Mouse (Mus musculus) heart, adult 2 months (tissue): ENCODE results near the gene Fbxl13. TPM values are rescaled to one million over a fixed set of nuclear protein-coding genes. Genes with fewer than 3 reads are reported as not detected.

Experiments
- DNase-seq, 2 experiments: peaks; one replicate each; pipeline ENCODE4 v3.0.0; 2021
- H3K27ac ChIP-seq: fragments of 200-600 bp; 2 replicates; pipeline ENCODE4 v1.8.1; 2022
- H3K27me3 ChIP-seq: fragments of 200-500 bp; 2 replicates; pipeline ENCODE4 v1.6.1; 2012; ENCODE audit warnings: mild to moderate bottlenecking, low read length, inconsistent platforms, mixed read lengths; ENCODE audit not compliant: control insufficient read depth, insufficient read depth
- H3K36me3 ChIP-seq: fragments of 200-500 bp; 2 replicates; pipeline ENCODE4 v1.6.1; 2012; ENCODE audit warnings: low read length, inconsistent platforms; ENCODE audit not compliant: control insufficient read depth, insufficient read depth
- H3K4me1 ChIP-seq: fragments of 200-500 bp; 2 replicates; pipeline ENCODE4 v1.6.1; 2011; ENCODE audit warnings: low read length; ENCODE audit not compliant: control insufficient read depth, insufficient read depth
- H3K4me3 ChIP-seq: fragments of 200-600 bp; 2 replicates; pipeline ENCODE4 v1.8.1; 2022
- H3K79me2 ChIP-seq: fragments of 200-500 bp; replicated peaks from 2 replicates; pipeline ENCODE4 v1.6.1; 2012; ENCODE audit warnings: mild to moderate bottlenecking, inconsistent platforms, low read length, moderate library complexity, mixed read lengths; ENCODE audit not compliant: control insufficient read depth, insufficient read depth
- H3K9ac ChIP-seq: fragments of 200-500 bp; 2 replicates; pipeline ENCODE4 v1.6.1; 2012; ENCODE audit warnings: low read depth, mild to moderate bottlenecking, control low read depth, inconsistent platforms, low read length, mixed read lengths
- CTCF ChIP-seq: fragments of 200-600 bp; IDR thresholded peaks from 2 replicates; pipeline ENCODE4 v1.8.1; 2022; ENCODE audit warnings: antibody characterized with exemption, mild to moderate bottlenecking, moderate library complexity
- EP300 ChIP-seq: fragments of 200-500 bp; IDR thresholded peaks from 2 replicates; pipeline ENCODE4 v1.6.1; 2011; ENCODE audit warnings: low read depth, low read length, control low read depth; ENCODE audit not compliant: insufficient read depth
- POLR2A ChIP-seq: fragments of 200-500 bp; IDR thresholded peaks from 2 replicates; pipeline ENCODE4 v1.6.1; 2011; ENCODE audit warnings: mild to moderate bottlenecking, low read depth, low read length, control low read depth; ENCODE audit not compliant: insufficient read depth
- WGBS: fragments of 180-500 bp; shearing (Covaris S2); methylation state at CpG from one replicate; pipeline ENCODE4 v1.1.7; 2018; 5-methylcytosine and 5-hydroxymethylcytosine counted together
- intact Hi-C: fragments of 180-260 bp; cut with DNase I; formaldehyde crosslinking; loops from one replicate; pipeline ENCODE4 v1.15.1; 2025
- polyA plus RNA-seq: library from polyadenylated mRNA; depleted of rRNA; stranded (reverse); fragments of >200 nt; gene quantifications from 2 replicates; pipeline ENCODE4 v1.2.3, GENCODE M21; 2012
- total RNA-seq, 2 experiments: library from RNA; stranded (reverse); gene quantifications; 2 replicates each; pipeline ENCODE4 v1.2.3; 2021

Gene Fbxl13
- total and polyA plus RNA-seq, 3 experiments, result 0.47 TPM; not detected in 2

GRCm38 (mm10) chr5:21545227-21545626 lies 100.2 kb downstream of the Fbxl13 start:
- Histone ChIP-seq H3K79me2 (no peaks in the 10 kb centered on the region), H3K36me3 (no peaks in the 10 kb centered on the region), H3K9ac (no peak overlapping the region), H3K4me3 (no peak overlapping the region), H3K27me3 (0 out of 2 replicates have a peak, but pooled peaks cover 1% of the 10 kb centered on the region), H3K4me1 (peaks cover 3% of the 10 kb centered on the region), H3K27ac (peak overlapping the region; percentile 2; the same call in 1 of the 2 replicates)
- TF ChIP-seq CTCF, result no peak
- TF ChIP-seq EP300, result no peak
- TF ChIP-seq POLR2A, result no peak
- intact Hi-C loops, result no loop called here
- no peak for DNase-seq

GRCm38 (mm10) chr5:21544821-21545220 lies 100.6 kb downstream of the Fbxl13 start:
- H3K9ac ChIP-seq, result no peak overlapping the region
- 0 out of 2 replicates have a peak, but pooled peaks cover 1% of the 10 kb centered on the region for H3K27me3 ChIP-seq
- peak; percentile 48 to 55 for DNase-seq
- 50% methylated on average over 3 of the region's 3 CpGs for WGBS
- peaks cover 3% of the 10 kb centered on the region for H3K4me1 ChIP-seq
- TF ChIP-seq POLR2A (no peak), CTCF (no peak), EP300 (no peak)
- H3K27ac ChIP-seq, result peak overlapping the region; percentile 60
- no peaks in the 10 kb centered on the region for H3K79me2 ChIP-seq
- H3K4me3 ChIP-seq, result peak overlapping the region; percentile 22; the same call in 1 of the 2 replicates
- H3K36me3 ChIP-seq, result no peaks in the 10 kb centered on the region
- intact Hi-C loops, result no loop called here

- no peaks in the 10 kb centered on the region for H3K79me2 ChIP-seq
- H3K36me3 ChIP-seq, result no peaks in the 10 kb centered on the region
- WGBS, result 51% methylated on average over 17 of the region's 17 CpGs
- intact Hi-C loops, result no loop called here
- peak; percentile 29 to 39 for DNase-seq
- 0 out of 2 replicates have a peak, but pooled peaks cover 1% of the 10 kb centered on the region for H3K27me3 ChIP-seq
- H3K4me1 ChIP-seq, result peaks cover 3% of the 10 kb centered on the region
- TF ChIP-seq CTCF (no peak), EP300 (no peak), POLR2A (no peak)
- H3K9ac ChIP-seq, result peak within 1 kb of the TSS; percentile 4; the same call in 1 of the 2 replicates
- peak within 1 kb of the TSS; percentile 60 for H3K27ac ChIP-seq
- H3K4me3 ChIP-seq, result peak within 1 kb of the TSS; percentile 22; the same call in 1 of the 2 replicates
These were observed 101.8 kb downstream of the Fbxl13 start, which contains the start of gene Lrrc17 for GRCm38 (mm10) chr5:21543409-21544201. TSS of gene Lrrc17 (plus strand) at chr5:21543559.

GRCm38 (mm10) chr5:21542226-21542625 lies 103.2 kb downstream of the Fbxl13 start:
- H3K79me2 ChIP-seq, result no peaks in the 10 kb centered on the region
- intact Hi-C loops, result no loop called here
- no peak overlapping the region for H3K4me3 ChIP-seq
- H3K36me3 ChIP-seq, result no peaks in the 10 kb centered on the region
- 0 out of 2 replicates have a peak, but pooled peaks cover 1% of the 10 kb centered on the region for H3K27me3 ChIP-seq
- no peak overlapping the region for H3K27ac ChIP-seq
- peaks cover 3% of the 10 kb centered on the region for H3K4me1 ChIP-seq
- WGBS, result 74% methylated on average over 4 of the region's 4 CpGs
- TF ChIP-seq POLR2A (no peak), CTCF (no peak), EP300 (no peak)
- H3K9ac ChIP-seq, result no peak overlapping the region
- no peak for DNase-seq

GRCm38 (mm10) chr5:21532921-21533320 lies 112.5 kb downstream of the Fbxl13 start:
- no peaks in the 10 kb centered on the region for H3K27me3 ChIP-seq
- peaks cover 8% of the 10 kb centered on the region for H3K4me1 ChIP-seq
- intact Hi-C loops, result no loop called here
- H3K27ac ChIP-seq, result peak overlapping the region; percentile 26
- peak; percentile 43 to 69 for DNase-seq
- H3K9ac ChIP-seq, result no peak overlapping the region
- no peaks in the 10 kb centered on the region for H3K36me3 ChIP-seq
- no peak overlapping the region for H3K4me3 ChIP-seq
- no peaks in the 10 kb centered on the region for H3K79me2 ChIP-seq
- TF ChIP-seq POLR2A (no peak), EP300 (0 out of 2 replicates have a peak, but pooled peaks have one; percentile 10), CTCF (no peak)
- WGBS, result 58% methylated on average over 5 of the region's 5 CpGs

- intact Hi-C loops, result no loop called here
- WGBS, result 79% methylated on average over 2 of the region's 2 CpGs
These were observed 113.3 kb downstream of the Fbxl13 start for GRCm38 (mm10) chr5:21532126-21532525.

More at GRCm38 (mm10) chr5:21532126-21532525, 113.3 kb downstream of the Fbxl13 start:
- TF ChIP-seq CTCF (no peak), POLR2A (no peak), EP300 (no peak)
- H3K36me3 ChIP-seq, result no peaks in the 10 kb centered on the region
- H3K4me1 ChIP-seq, result peaks cover 8% of the 10 kb centered on the region
- no peaks in the 10 kb centered on the region for H3K27me3 ChIP-seq
- no peak overlapping the region for H3K4me3 ChIP-seq
- DNase-seq, result no peak
- H3K79me2 ChIP-seq, result no peaks in the 10 kb centered on the region
- H3K27ac ChIP-seq, result no peak overlapping the region
- no peak overlapping the region for H3K9ac ChIP-seq
